Mouse (Mus musculus): ENCODE measurements around the gene Olfr1215. TPM values are rescaled to one million over a fixed set of nuclear protein-coding genes. Genes with fewer than 3 reads are reported as not detected.
"Not testable (repeated sequence)": the region's sequence is repeated elsewhere in the genome, so short reads cannot be mapped to it uniquely, and the experiment has no call there.

Gene Olfr1215
- total RNA-seq (2012; rRNA removed) (not detected in 2 replicates), polyA plus RNA-seq (2012; ENCODE audit: insufficient read depth in 1 of 2, insufficient read length in 2 of 2, low read depth in 1 of 2, low replicate concordance in 2 of 2, missing spikeins in 1 of 2) (not detected)

DNA sequence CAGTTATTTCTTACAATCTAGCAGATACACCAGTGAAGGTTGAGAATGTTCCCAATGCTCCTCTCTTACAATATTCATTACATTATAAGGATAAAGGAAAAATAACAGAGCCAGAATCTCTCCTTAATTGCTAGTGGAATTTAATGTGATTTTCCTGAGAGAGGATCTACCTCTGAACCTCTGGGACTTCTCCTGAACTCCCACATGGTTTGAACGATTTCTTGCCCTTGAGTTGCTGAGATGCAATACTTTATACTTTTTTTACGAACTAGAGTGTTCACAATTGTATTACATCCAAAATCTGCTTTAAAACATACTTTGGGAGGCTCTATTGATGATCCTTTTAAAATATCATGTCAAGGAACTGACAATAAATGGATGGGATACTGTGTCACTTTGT, at the start of gene Olfr1215:
Gene Olfr1215 (minus strand): TSS at position 101 of the 400 bp plus-strand sequence.
- H3K27ac ChIP-seq (ENCODE audit: control insufficient read depth, low read depth, low read length) = no peak within 1 kb of the TSS
- H3K4me3 ChIP-seq (ENCODE audit: control insufficient read depth in 1 of 2, insufficient read depth in 1 of 2, low read depth in 2 of 2, low read length in 2 of 2) = no peak within 1 kb of the TSS
- no peak within 1 kb of the TSS for H3K9ac ChIP-seq (ENCODE audit: control insufficient read depth, low read depth, low read length, poor library complexity, severe bottlenecking)
- DNase-seq (ENCODE audit: low read depth, low spot score) = no peak
- H3K36me3 ChIP-seq (ENCODE audit: control insufficient read depth in 1 of 2, insufficient read depth in 2 of 2, low read length in 2 of 2) = no peaks in the 10 kb centered on the region
- TF ChIP-seq NRF1 (IDR thresholded peaks at IDR 0.05; ENCODE audit: insufficient read depth, low read depth, low read length, poor library complexity, severe bottlenecking) (no peak), NELFE (IDR thresholded peaks at IDR 0.05; ENCODE audit: low read depth, low read length) (no peak), CTCF (IDR thresholded peaks at IDR 0.05 in 2 of 3, conservative IDR thresholded peaks at IDR 0.05 in 1 of 3; ENCODE audit: control insufficient read depth in 1 of 3, insufficient read depth in 1 of 3, low read depth in 2 of 3, low read length in 3 of 3, poor library complexity in 1 of 3, severe bottlenecking in 1 of 3) (no peak), GABPA (IDR thresholded peaks at IDR 0.05; ENCODE audit: low read depth, low read length) (no peak)
- H3K27me3 ChIP-seq (ENCODE audit: control insufficient read depth in 1 of 2, insufficient read depth in 2 of 2, low read length in 2 of 2) = no peaks in the 10 kb centered on the region
- no peaks in the 10 kb centered on the region for H3K9me3 ChIP-seq (replicated peaks; ENCODE audit: insufficient read depth, low read length)
- no peaks in the 10 kb centered on the region for H3K4me1 ChIP-seq (ENCODE audit: control insufficient read depth in 1 of 2, insufficient read depth in 2 of 2, low read length in 2 of 2)
- no peaks in the 10 kb centered on the region for H3K79me2 ChIP-seq (ENCODE audit: control insufficient read depth, insufficient read depth, low read length, poor library complexity)

DNA sequence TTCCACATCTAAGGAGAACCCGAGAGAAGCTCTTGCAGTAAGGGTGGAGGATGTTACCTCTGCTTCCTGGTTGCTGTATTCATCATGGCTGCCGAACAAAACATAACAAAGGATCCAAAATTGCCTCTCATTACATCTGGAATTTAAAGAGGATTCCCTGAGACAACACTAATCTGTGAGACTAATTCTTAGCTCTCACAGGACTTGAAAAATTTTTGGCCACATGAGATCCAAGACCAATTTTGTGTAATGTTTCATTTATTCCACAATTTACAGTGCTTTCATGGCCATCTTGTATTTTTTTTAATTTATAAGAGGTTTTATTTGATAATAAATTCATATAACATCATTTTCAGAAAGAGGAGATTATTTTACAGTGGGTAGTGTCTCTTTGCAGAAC, 25.2 kb upstream of the Olfr1215 start, which contains the start of gene Olfr1217:
Gene Olfr1217 (minus strand): TSS at position 101 of the 400 bp plus-strand sequence.
- H3K9ac ChIP-seq (ENCODE audit: control insufficient read depth, low read depth, low read length, poor library complexity, severe bottlenecking) = no peak within 1 kb of the TSS
- H3K9me3 ChIP-seq (replicated peaks; ENCODE audit: insufficient read depth, low read length) = no peaks in the 10 kb centered on the region
- no peak for TF ChIP-seq MAFK (IDR thresholded peaks at IDR 0.05; ENCODE audit: borderline replicate concordance, low read depth, low read length)
- no peak for TF ChIP-seq POLR2AphosphoS5 (IDR thresholded peaks at IDR 0.05; ENCODE audit: borderline replicate concordance, low read depth, low read length)
- no peak for TF ChIP-seq TCF12 (IDR thresholded peaks at IDR 0.05; ENCODE audit: low read depth, low read length)
- TF ChIP-seq ZKSCAN1 (IDR thresholded peaks at IDR 0.05; ENCODE audit: low read depth, low read length) = no peak
- no peak for TF ChIP-seq KAT2A (conservative IDR thresholded peaks at IDR 0.05; ENCODE audit: low read depth, low read length)
- TF ChIP-seq UBTF (IDR thresholded peaks at IDR 0.05; ENCODE audit: borderline replicate concordance, insufficient read depth, low read depth, low read length) = no peak
- no peak for TF ChIP-seq RAD21 (IDR thresholded peaks at IDR 0.05; ENCODE audit: low read depth, low read length)
- TF ChIP-seq USF1 (IDR thresholded peaks at IDR 0.05; ENCODE audit: low read depth, low read length) = no peak
- no peak for TF ChIP-seq USF2 (IDR thresholded peaks at IDR 0.05; ENCODE audit: borderline replicate concordance in 1 of 2, insufficient read depth in 1 of 2, low read depth in 1 of 2, low read length in 2 of 2)
- TF ChIP-seq ZMIZ1 (IDR thresholded peaks at IDR 0.05; ENCODE audit: low read depth, low read length) = no peak
- no peak for TF ChIP-seq SIN3A (IDR thresholded peaks at IDR 0.05; ENCODE audit: low read length)
- no peak for TF ChIP-seq SMC3 (IDR thresholded peaks at IDR 0.05; ENCODE audit: low read depth, low read length)
- H3K4me1 ChIP-seq (ENCODE audit: control insufficient read depth in 1 of 2, insufficient read depth in 2 of 2, low read length in 2 of 2) = no peaks in the 10 kb centered on the region
- no peaks in the 10 kb centered on the region for H3K27me3 ChIP-seq (ENCODE audit: control insufficient read depth in 1 of 2, insufficient read depth in 2 of 2, low read length in 2 of 2)
- no peaks in the 10 kb centered on the region for H3K79me2 ChIP-seq (ENCODE audit: control insufficient read depth, insufficient read depth, low read length, poor library complexity)
- H3K27ac ChIP-seq (ENCODE audit: control insufficient read depth, low read depth, low read length) = no peak within 1 kb of the TSS
- H3K36me3 ChIP-seq (ENCODE audit: control insufficient read depth in 1 of 2, insufficient read depth in 2 of 2, low read length in 2 of 2) = no peaks in the 10 kb centered on the region
- DNase-seq (ENCODE audit: low read depth, low spot score) = no peak
- no peak within 1 kb of the TSS for H3K4me3 ChIP-seq (ENCODE audit: control insufficient read depth in 1 of 2, insufficient read depth in 1 of 2, low read depth in 2 of 2, low read length in 2 of 2)

DNA sequence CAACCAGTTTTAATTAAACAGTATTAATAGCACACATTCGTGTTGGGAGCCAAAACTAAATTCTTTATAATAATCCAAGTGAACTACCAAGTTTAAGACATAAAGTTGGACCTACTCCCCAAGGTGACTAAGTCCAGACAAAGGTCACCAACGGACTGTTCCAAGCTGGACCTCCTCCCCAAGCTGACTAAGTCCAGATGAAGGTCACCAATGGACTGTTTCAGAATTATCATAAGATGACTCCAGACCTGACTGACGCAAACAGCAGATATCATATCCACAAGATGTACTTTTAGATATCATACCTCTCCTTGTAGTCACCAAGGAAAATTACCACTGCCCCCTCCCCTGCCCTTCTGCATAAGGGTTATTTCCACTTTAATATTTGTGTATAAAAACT, 14.7 kb upstream of the Olfr1215 start:
- not testable (repeated sequence) for H3K36me3 ChIP-seq (ENCODE audit: control insufficient read depth in 1 of 2, insufficient read depth in 2 of 2, low read length in 2 of 2); H3K9ac ChIP-seq (ENCODE audit: control insufficient read depth, low read depth, low read length, poor library complexity, severe bottlenecking); H3K27ac ChIP-seq (ENCODE audit: control insufficient read depth, low read depth, low read length); H3K9me3 ChIP-seq (replicated peaks; ENCODE audit: insufficient read depth, low read length); H3K4me3 ChIP-seq (ENCODE audit: control insufficient read depth in 1 of 2, insufficient read depth in 1 of 2, low read depth in 2 of 2, low read length in 2 of 2); H3K79me2 ChIP-seq (ENCODE audit: control insufficient read depth, insufficient read depth, low read length, poor library complexity); DNase-seq (ENCODE audit: low read depth, low spot score); H3K27me3 ChIP-seq (ENCODE audit: control insufficient read depth in 1 of 2, insufficient read depth in 2 of 2, low read length in 2 of 2); H3K4me1 ChIP-seq (ENCODE audit: control insufficient read depth in 1 of 2, insufficient read depth in 2 of 2, low read length in 2 of 2)
